Mouse (Mus musculus): Measurements from ENCODE around the gene Fbxo2.

GRCm38 (mm10) chr4:148158436-148159348, 1.7 kb upstream of the Fbxo2 start:
- TF ChIP-seq CTCF (IDR thresholded peaks at IDR 0.05; ENCODE audit: low read depth) (no peak), EP300 (IDR thresholded peaks at IDR 0.05; ENCODE audit: low read depth) (no peak)

All from liver, embryonic 14.5 days (tissue).